Comparison of ENCODE assay signal across 10 mouse cellular contexts in genomic region chr10:84000436-84001208, GRCm38 (mm10).
A peak's percentile ranks its signal among the peaks of the same experiment; 100 is the strongest.
DNase-seq lines count a peak whose midpoint lies in the region.
"Had no signal": no experiment of that assay in that cellular context is flagged by ENCODE, and none has a peak within 500 bp of the region (broad histone marks: within the 10 kb centered on the region; RNA-seq: fewer than 3 reads in every experiment).

No protein-coding gene starts in this region.

- peak; percentile 51 for DNase-seq in gastrocnemius, postnatal 25 days
- no peak for DNase-seq in gastrocnemius, postnatal 14 days
- peak; percentile 40 for DNase-seq in adrenal gland, adult 8-10 months
- peak; percentile 15 for DNase-seq in heart, postnatal 25 days (ENCODE audit: low spot score)
- DNase-seq in kidney, postnatal 25 days: peak; percentile 69 to 84
- no peak for DNase-seq in B cell, adult 2 months
- DNase-seq in yolk sac, embryonic 10.5 days (ENCODE audit: low spot score): no peak
- DNase-seq in cerebellum, adult 11 months: no peak
- DNase-seq: lung, adult 18-20 months; right cerebral cortex, postnatal 25 days had no signal

- intact Hi-C loops in gastrocnemius, postnatal 14 days (cut with DNase I; ENCODE audit: low total_unique reads): no loop called here
- intact Hi-C loops in heart, postnatal 25 days (cut with DNase I): no loop called here

Comparison
In these comparisons a context has a peak if more than half of its experiments do, and no peak if none do; other contexts are left out.
1. DNase-seq: peak in gastrocnemius, postnatal 25 days (single experiment), adrenal gland, adult 8-10 months (single experiment), heart, postnatal 25 days (single experiment) and kidney, postnatal 25 days (2 of 2); none in gastrocnemius, postnatal 14 days (single experiment), B cell, adult 2 months (0 of 2), yolk sac, embryonic 10.5 days (single experiment) and cerebellum, adult 11 months (single experiment).